Mouse (Mus musculus) left cerebral cortex, postnatal 36 days (tissue): ENCODE measurements around the gene Fam43b. TPM values are rescaled to one million over a fixed set of nuclear protein-coding genes. Genes with fewer than 3 reads are reported as not detected.

Experiments used
- DNase-seq, 2 experiments: peaks; one replicate each; pipeline ENCODE4 v3.0.0; 2021 to 2022; ENCODE audit warnings: low spot score in 2 of 2, mixed read lengths in 1 of 2
- intact Hi-C: fragments of 180-260 bp; cut with DNase I; formaldehyde crosslinking; loops from one replicate; pipeline ENCODE4 v1.15.1; 2025
- total RNA-seq, 2 experiments: library from RNA; stranded (reverse); gene quantifications; 2 replicates each; pipeline ENCODE4 v1.2.3; 2021

Gene Fam43b
- total RNA-seq, 2 experiments from 2014 or later, result 27.0 to 35.4 TPM

DNA sequence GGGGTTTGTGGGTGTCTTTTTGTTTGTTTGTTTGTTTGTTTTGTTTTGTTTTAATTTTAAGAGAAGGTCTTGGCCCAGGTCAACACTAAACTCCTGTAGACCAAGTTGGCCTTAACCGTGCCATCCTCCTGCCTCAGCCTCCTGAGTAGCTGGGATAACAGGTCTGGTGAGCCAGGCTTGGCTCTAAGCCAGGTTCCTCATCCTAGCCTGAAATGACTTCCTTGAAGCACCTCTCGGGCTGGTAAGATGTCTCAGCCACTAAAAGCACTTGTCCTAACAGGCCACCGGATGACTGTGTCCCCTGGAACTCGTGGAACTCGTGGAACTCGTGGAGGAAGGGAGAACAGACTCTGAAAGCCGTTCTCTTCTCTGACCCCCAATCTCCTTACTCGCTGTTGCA is 40.2 kb downstream of the Fam43b start:
- intact Hi-C loops, result no loop called here
- no peak for DNase-seq

DNA sequence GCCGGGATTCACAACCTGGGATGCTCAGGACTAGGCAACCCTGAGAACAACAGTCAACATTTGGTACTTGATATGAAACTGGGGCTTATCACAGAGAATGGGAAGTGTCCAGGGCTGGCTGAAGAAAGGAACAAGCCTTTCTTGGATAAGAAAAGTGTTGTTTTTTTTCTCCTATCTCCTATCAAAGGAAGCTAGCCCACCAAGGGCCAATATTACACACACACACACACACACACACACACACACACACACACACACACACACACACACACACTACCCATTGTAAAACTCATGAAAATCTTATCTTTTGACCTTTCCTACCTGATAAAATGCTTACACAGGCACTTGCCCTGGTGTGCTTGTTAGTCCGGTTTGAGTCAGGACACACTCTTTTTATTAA is 40.8 kb downstream of the Fam43b start:
- intact Hi-C loops, result no loop called here
- DNase-seq, result no peak

DNA sequence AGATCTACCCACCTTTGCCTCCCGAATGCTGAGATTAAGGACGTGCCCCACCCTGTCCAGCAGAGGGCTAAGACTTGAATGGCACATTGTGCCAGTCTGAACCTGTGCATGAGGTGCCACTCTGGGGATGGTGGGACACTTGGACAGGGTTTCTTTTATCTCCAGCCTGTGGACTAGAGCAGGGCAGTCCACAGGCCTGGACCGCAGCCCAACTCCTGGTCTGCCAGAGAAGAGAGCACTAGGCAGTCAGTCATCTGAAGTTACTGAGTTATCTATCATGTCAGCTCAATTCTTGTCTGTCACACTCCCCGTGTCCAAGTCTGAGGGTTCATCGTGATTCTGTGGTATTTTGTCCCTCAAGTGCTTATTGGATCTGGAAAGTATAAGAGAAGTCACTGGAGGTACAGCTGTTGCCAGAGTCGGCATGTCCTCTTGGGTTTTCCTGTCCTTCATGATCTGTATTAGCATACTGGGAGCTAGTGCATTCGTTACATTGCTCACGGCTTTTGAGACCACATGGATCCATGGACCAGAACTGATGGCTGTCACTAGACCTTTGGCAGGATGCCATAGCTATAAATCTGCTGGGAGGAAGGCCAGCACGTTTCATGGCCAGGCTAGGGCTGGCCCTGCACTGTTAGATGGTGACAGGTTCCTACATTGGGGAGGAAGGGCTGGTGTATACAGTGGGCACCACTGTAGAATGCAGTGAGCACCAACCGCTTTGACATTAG is 42.7 kb downstream of the Fam43b start:
- no peak for DNase-seq
- intact Hi-C loops, result no loop called here

DNA sequence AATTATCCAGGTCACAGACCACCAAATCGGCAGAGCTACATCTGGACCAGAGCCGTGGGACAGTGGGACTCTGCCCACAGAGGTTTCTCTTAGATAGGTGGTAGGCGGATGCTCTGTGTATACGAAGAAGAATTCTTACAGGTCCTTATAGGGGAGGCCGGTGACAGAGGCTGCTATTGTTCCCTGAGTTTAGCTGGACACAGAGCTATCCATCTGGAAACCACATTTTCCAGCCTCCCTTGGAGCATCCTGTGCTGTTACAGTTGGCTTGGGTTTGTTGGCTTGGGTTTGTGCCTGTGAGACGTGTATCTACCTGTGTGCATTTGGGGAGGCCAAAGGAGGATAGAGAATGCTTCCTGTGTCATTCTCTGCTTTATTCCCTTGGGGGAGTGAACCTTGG is 43.6 kb downstream of the Fam43b start:
- no peak for DNase-seq
- intact Hi-C loops, result no loop called here

DNA sequence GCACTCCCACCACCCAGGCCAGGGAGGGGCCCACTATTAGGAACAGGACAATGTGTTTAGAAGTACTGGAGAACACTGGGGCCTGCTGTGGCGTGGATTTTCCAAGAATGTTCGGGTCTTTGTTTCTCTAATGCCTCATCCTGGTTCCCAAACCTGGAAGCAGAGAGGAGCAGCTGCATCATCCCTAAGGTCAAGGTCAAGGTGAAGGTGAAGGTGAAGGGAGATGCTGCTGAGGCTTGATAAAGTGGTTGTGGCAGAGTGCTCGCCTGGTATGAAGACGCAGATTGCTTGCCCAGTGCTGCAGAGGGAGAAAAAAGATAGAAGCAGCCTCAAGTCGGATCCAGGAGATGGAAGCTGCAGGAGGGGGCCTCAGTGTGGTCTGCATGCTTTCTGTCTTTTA is 44.5 kb downstream of the Fam43b start:
- DNase-seq, result no peak
- intact Hi-C loops, result no loop called here

DNA sequence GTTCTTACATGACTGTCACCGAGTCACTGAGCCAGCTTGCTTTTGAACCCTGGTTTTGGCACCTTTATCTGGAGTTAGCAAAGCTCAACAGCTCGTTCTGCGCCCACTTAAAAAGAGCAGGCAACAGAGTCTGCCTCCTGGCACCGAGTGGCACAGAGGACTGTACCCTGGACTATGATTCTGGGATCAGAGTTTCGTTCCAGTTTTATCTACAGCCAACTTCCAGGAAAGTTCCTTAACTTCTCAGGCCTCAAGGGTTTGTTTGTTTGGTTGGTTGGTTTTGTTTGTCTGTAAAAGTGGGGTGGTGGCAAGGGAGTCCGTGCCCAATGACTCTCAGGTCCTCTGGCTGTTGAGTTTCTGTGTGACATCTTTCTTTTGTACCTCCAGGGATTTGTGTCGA is 47.6 kb downstream of the Fam43b start:
- no peak for DNase-seq
- intact Hi-C loops, result no loop called here

DNA sequence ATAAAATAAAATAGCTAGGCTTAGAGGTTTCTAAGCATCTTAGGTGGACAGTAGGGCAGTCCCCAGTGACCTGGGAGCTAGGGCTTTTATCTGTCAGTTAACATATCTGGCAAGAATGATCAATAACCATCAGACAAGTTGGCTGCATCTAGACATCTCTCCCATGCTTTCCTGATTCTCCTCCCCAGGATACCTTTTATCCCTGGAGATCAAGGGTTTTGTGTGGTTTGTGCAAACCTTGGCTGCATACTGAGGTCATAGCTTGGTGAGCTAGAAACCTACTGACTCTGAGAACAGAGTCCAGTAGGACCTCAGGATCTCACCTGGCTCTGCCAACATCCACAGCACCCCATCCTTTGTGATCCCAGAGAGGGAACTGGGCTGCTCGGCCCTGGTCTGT is 49.0 kb downstream of the Fam43b start:
- no peak for DNase-seq
- intact Hi-C loops, result no loop called here

DNA sequence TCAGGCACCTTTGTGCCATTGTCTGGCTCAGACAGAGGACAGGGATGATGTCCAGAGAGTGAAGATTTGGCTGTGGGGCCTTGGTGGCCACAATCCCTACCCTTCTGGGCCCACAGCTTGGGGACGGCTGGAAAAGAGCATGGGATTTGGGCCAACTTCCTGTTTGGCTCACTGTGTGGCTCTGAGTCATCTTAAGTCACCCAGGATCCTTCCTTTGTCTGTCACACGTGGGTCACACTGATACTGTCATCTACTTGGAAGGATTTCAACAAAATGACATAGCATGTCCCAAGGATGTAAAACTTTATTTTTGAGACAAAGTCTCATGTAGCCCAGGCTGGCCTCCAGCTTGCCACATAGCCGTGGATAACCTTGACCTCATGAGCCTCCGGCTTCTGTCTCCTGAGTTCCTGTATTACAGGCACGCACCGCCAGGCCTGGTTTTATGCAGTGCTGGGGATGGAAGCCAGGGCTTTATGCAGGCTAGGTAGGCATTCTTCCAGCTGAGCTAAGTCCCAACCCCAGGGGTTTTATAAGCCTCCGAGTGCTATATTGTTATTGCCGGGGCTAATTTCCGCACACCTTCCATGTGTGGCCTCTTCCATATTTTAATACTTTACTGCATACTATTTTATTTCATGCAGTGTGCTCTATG is 51.3 kb downstream of the Fam43b start:
- intact Hi-C loops, result no loop called here
- DNase-seq, result no peak

Other genes starting within 250 kb of the Fam43b start
- 100 to 1,000 TPM; 178 to 184 TPM for gene Hp1bp3, start 180.2 kb downstream of the Fam43b start, total RNA-seq
- 10 to 100 TPM; 66.7 to 74.0 TPM for gene Sh2d5, start 146.1 kb downstream of the Fam43b start, total RNA-seq
- gene Kif17, start 146.1 kb downstream of the Fam43b start, total RNA-seq, result 10 to 100 TPM; 24.5 to 29.4 TPM
- 10 to 100 TPM; 84.1 to 91.4 TPM for gene Ddost, start 91.8 kb downstream of the Fam43b start, total RNA-seq
- gene Pink1, start 70.2 kb downstream of the Fam43b start, total RNA-seq, result 100 to 1,000 TPM; 270 to 338 TPM
- gene Cda, start 28.5 kb downstream of the Fam43b start, total RNA-seq, result 1 to 10 TPM; 3.5 to 3.7 TPM
- 10 to 100 TPM; 56.4 to 58.5 TPM for gene Mul1, start 38.1 kb upstream of the Fam43b start, total RNA-seq
- gene Camk2n1, start 57.8 kb upstream of the Fam43b start, total RNA-seq, result 1,000 to 10,000 TPM; 1,236 to 1,427 TPM
- 1 to 10 TPM; 4.9 to 5.0 TPM for gene Vwa5b1, start 239.4 kb upstream of the Fam43b start, total RNA-seq